Mouse (Mus musculus): ENCODE results near the gene Plekhh3.

DNA sequence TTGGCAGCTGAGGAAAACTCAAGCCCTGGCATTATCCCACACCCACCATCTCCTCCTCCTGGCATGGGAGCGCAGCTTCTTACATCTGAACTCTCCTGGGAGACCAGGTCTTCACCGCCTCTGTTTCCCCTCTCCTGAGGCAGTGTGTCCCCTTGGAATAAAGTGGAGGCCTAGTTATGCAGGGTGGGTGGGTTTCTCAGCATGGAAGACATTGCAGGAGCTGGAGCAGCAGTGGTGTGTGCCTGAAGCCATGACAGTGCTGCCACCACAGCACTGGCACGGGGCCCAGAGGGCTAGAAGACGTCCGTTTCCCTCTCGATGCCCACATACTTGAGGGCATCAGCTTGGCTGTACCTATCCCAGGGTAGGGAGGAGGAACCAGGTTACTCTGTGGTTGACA, 21.5 kb upstream of the Plekhh3 start:
- no peak for TF ChIP-seq CTCF (IDR thresholded peaks at IDR 0.05; ENCODE audit: control insufficient read depth, insufficient read depth, insufficient read length)
- no peak for TF ChIP-seq MAX (IDR thresholded peaks at IDR 0.05)

All from C2C12 (cell line).